Mouse (Mus musculus) CH12.LX (cell line): Measurements from ENCODE around the gene Dgkh.

Source experiments
- CTCF ChIP-seq, 2 experiments: IDR thresholded peaks in 1 of 2; conservative IDR thresholded peaks in 1 of 2; 2 replicates each; pipeline ENCODE4 v1.5.1; 2011 to 2012; ENCODE audit warnings: low read depth in 2 of 2, low read length in 2 of 2, improper control_type of control experiment in 1 of 2, inconsistent platforms in 1 of 2, mild to moderate bottlenecking in 1 of 2, moderate library complexity in 1 of 2
- ELF1 ChIP-seq: IDR thresholded peaks from 2 replicates; pipeline ENCODE4 v1.6.1; 2014; ENCODE audit warnings: low read depth, mild to moderate bottlenecking, inconsistent platforms, low read length, improper control_type of control experiment
- EP300 ChIP-seq: IDR thresholded peaks from 2 replicates; pipeline ENCODE4 v1.6.1; 2011; ENCODE audit warnings: low read length, improper control_type of control experiment
- HCFC1 ChIP-seq: IDR thresholded peaks from 2 replicates; pipeline ENCODE4 v1.6.1; 2012; ENCODE audit warnings: low read depth, mild to moderate bottlenecking, inconsistent platforms, low read length, improper control_type of control experiment
- MAFK ChIP-seq: IDR thresholded peaks from 2 replicates; pipeline ENCODE4 v1.6.1; 2011; ENCODE audit warnings: low read length, improper control_type of control experiment; ENCODE audit not compliant: insufficient replicate concordance
- MAX ChIP-seq: IDR thresholded peaks from 2 replicates; pipeline ENCODE4 v1.6.1; 2011; ENCODE audit warnings: low read length, improper control_type of control experiment
- MYC ChIP-seq: IDR thresholded peaks from 2 replicates; pipeline ENCODE4 v1.6.1; 2011; ENCODE audit warnings: low read depth, mild to moderate bottlenecking, improper control_type of control experiment, low read length
- NELFE ChIP-seq: IDR thresholded peaks from 2 replicates; pipeline ENCODE4 v1.6.1; 2011; ENCODE audit warnings: low read depth, low read length, improper control_type of control experiment
- NRF1 ChIP-seq: IDR thresholded peaks from 2 replicates; pipeline ENCODE4 v1.6.1; 2014; ENCODE audit warnings: low read depth, mild to moderate bottlenecking, inconsistent platforms, low read length, improper control_type of control experiment, moderate library complexity
- POLR2A ChIP-seq: IDR thresholded peaks from 2 replicates; pipeline ENCODE4 v1.6.1; 2011; ENCODE audit warnings: low read depth, mild to moderate bottlenecking, improper control_type of control experiment, low read length
- USF2 ChIP-seq: conservative IDR thresholded peaks from 2 replicates; pipeline ENCODE4 v1.6.1; 2011; ENCODE audit warnings: low read depth, low read length, improper control_type of control experiment
- ZMIZ1 ChIP-seq: IDR thresholded peaks from 2 replicates; pipeline ENCODE4 v1.6.1; 2012; ENCODE audit warnings: low read depth, mild to moderate bottlenecking, inconsistent platforms, low read length, improper control_type of control experiment

- TF ChIP-seq ZMIZ1: no peak
- TF ChIP-seq ELF1: no peak
- no peak for TF ChIP-seq MAFK
- no peak for TF ChIP-seq HCFC1
- no peak for TF ChIP-seq MYC
- no peak for TF ChIP-seq NRF1
- TF ChIP-seq CTCF (conservative IDR thresholded peaks at IDR 0.05 in 1 of 2, IDR thresholded peaks at IDR 0.05 in 1 of 2; ENCODE audit: low read depth in 2 of 2, low read length in 2 of 2): no peak
- TF ChIP-seq EP300: no peak
- no peak for TF ChIP-seq USF2
- TF ChIP-seq MAX: no peak
- TF ChIP-seq NELFE: no peak
- no peak for TF ChIP-seq POLR2A
Observed at GRCm38 (mm10) chr14:78530256-78530655, 202.3 kb downstream of the Dgkh start.
